ENCODE assay signal across 19 mouse cellular contexts in genomic region chr4:134505966-134506594, GRCm38 (mm10). TPM values are rescaled to one million over a fixed set of nuclear protein-coding genes. Genes with fewer than 3 reads are reported as not detected.
DNase-seq lines count a peak whose midpoint lies in the region; ATAC-seq and TF ChIP-seq lines count a peak whose summit lies in the region.
"Had no signal": no experiment of that assay in that cellular context is flagged by ENCODE, and none has a peak within 500 bp of the region (broad histone marks: within the 10 kb centered on the region; RNA-seq: fewer than 3 reads in every experiment).

No protein-coding gene starts in this region.

- no peak for TF ChIP-seq POLR2A in MEL (IDR thresholded peaks at IDR 0.05; ENCODE audit: control insufficient read depth in 1 of 2, insufficient read depth in 1 of 2, low read depth in 1 of 2, low read length in 2 of 2, poor library complexity in 1 of 2)
- no peak for TF ChIP-seq POLR2A in liver, adult 2 months (IDR thresholded peaks at IDR 0.05; ENCODE audit: extremely low read depth, insufficient read depth, low read length)

- TF ChIP-seq EP300 in MEL (IDR thresholded peaks at IDR 0.05; ENCODE audit: low read depth in 1 of 2, low read length in 2 of 2), result peak; percentile 90 to 93

- H3K4me2 ChIP-seq in heart, embryonic 11.5 days, result no peak overlapping the region
- H3K4me2 ChIP-seq: embryonic facial prominence, embryonic 15.5 days; kidney, embryonic 15.5 days; limb, embryonic 13.5 days; midbrain, embryonic 15.5 days had no signal

- no peak for DNase-seq in heart, postnatal 14 days
- peak; percentile 95 for DNase-seq in MEL (ENCODE audit: low read depth, low spot score)
- DNase-seq in liver, adult 2 months (ENCODE audit: extremely low read depth, low read depth, low spot score), result no peak
- no peak for DNase-seq in layer of hippocampus, adult 8-10 months (ENCODE audit: low spot score in 2 of 2)
- no peak for DNase-seq in ovary, postnatal 14 days (ENCODE audit: low spot score)
- DNase-seq in T-cell, adult 2 months (ENCODE audit: low spot score), result no peak
- DNase-seq: adrenal gland, adult 2 months; cerebellum, adult 18-20 months; gastrocnemius, adult 2 months; lung, postnatal 4 days; right cerebral cortex, postnatal 14 days; thymus, postnatal 25 days had no signal

- TF ChIP-seq CTCF in MEL (IDR thresholded peaks at IDR 0.05 in 2 of 3, conservative IDR thresholded peaks at IDR 0.05 in 1 of 3; ENCODE audit: control insufficient read depth in 1 of 3, insufficient read depth in 1 of 3, low read depth in 2 of 3, low read length in 3 of 3, poor library complexity in 1 of 3, severe bottlenecking in 1 of 3), result peak in 1 of 3 experiments; percentile 25; a peak in 2 of 6 replicates
- TF ChIP-seq CTCF in liver, adult 2 months (IDR thresholded peaks at IDR 0.05; ENCODE audit: low read depth, low read length), result no peak

- 59% methylated on average over 3 of the region's 4 CpGs for WGBS in heart, embryonic 11.5 days (ENCODE audit: insufficient replicate concordance)
- WGBS in liver, adult 2 months, result 67% methylated on average over 3 of the region's 4 CpGs

- no peak overlapping the region for H3K27ac ChIP-seq in heart, embryonic 11.5 days (ENCODE audit: low read depth, low read length)
- peak overlapping the region; percentile 81 for H3K27ac ChIP-seq in MEL (ENCODE audit: control insufficient read depth, low read depth, low read length)
- H3K27ac ChIP-seq in liver, adult 2 months (replicated peaks; ENCODE audit: insufficient read depth, low read depth, low read length), result no peak overlapping the region
- H3K27ac ChIP-seq: embryonic facial prominence, embryonic 15.5 days; gastrocnemius, adult 2 months; kidney, embryonic 15.5 days; limb, embryonic 13.5 days; midbrain, embryonic 15.5 days had no signal

- intact Hi-C loops in heart, postnatal 14 days (cut with DNase I), result no loop called here

- H3K9ac ChIP-seq in heart, embryonic 11.5 days (ENCODE audit: low read depth, low read length), result no peak overlapping the region
- H3K9ac ChIP-seq in MEL (ENCODE audit: control insufficient read depth, low read depth, low read length, poor library complexity, severe bottlenecking), result no peak overlapping the region
- 0 out of 2 replicates have a peak overlapping the region, but pooled peaks have one; percentile 2 for H3K9ac ChIP-seq in liver, adult 2 months (ENCODE audit: low read depth, low read length)
- H3K9ac ChIP-seq: embryonic facial prominence, embryonic 15.5 days; kidney, embryonic 15.5 days; limb, embryonic 13.5 days; midbrain, embryonic 15.5 days had no signal

- peak; percentile 43 for ATAC-seq in heart, embryonic 11.5 days (replicated peaks; ENCODE audit: insufficient number of reproducible peaks, low FRiP score, low TSS enrichment)
- ATAC-seq in megakaryocyte progenitor cell, adult 5-6 weeks (replicated peaks; ENCODE audit: poor library complexity), result peak; percentile 81
- ATAC-seq: forebrain, embryonic 14.5 days; midbrain, embryonic 15.5 days had no signal

- no peaks in the 10 kb centered on the region for H3K9me3 ChIP-seq in heart, embryonic 11.5 days (replicated peaks; ENCODE audit: control insufficient read depth, low read length)
- H3K9me3 ChIP-seq in MEL (replicated peaks; ENCODE audit: insufficient read depth, low read length), result no peaks in the 10 kb centered on the region
- H3K9me3 ChIP-seq: embryonic facial prominence, embryonic 15.5 days; kidney, embryonic 15.5 days; limb, embryonic 13.5 days; midbrain, embryonic 15.5 days had no signal

- TF ChIP-seq RAD21 in MEL (IDR thresholded peaks at IDR 0.05; ENCODE audit: low read depth, low read length), result no peak; the same call in 1 of the 2 replicates

- H3K27me3 ChIP-seq in heart, embryonic 11.5 days (ENCODE audit: control insufficient read depth, insufficient read depth, low read length), result no peaks in the 10 kb centered on the region
- H3K27me3 ChIP-seq in MEL (ENCODE audit: control insufficient read depth in 1 of 2, insufficient read depth in 2 of 2, low read length in 2 of 2), result no peaks in the 10 kb centered on the region
- H3K27me3 ChIP-seq in liver, adult 2 months (ENCODE audit: control insufficient read depth, insufficient read depth, low read length), result no peaks in the 10 kb centered on the region
- H3K27me3 ChIP-seq: embryonic facial prominence, embryonic 15.5 days; kidney, embryonic 15.5 days; limb, embryonic 13.5 days; midbrain, embryonic 15.5 days had no signal

- H3K4me3 ChIP-seq in heart, embryonic 11.5 days (ENCODE audit: low read depth, low read length), result no peak overlapping the region
- H3K4me3 ChIP-seq in MEL (ENCODE audit: control insufficient read depth in 1 of 2, insufficient read depth in 1 of 2, low read depth in 2 of 2, low read length in 2 of 2), result no peak overlapping the region
- H3K4me3 ChIP-seq in liver, adult 2 months (ENCODE audit: insufficient read depth, low read depth, low read length), result no peak overlapping the region
- H3K4me3 ChIP-seq: embryonic facial prominence, embryonic 15.5 days; gastrocnemius, adult 2 months; kidney, embryonic 15.5 days; limb, embryonic 13.5 days; midbrain, embryonic 15.5 days had no signal

- no peaks in the 10 kb centered on the region for H3K4me1 ChIP-seq in heart, embryonic 11.5 days (ENCODE audit: control insufficient read depth, insufficient read depth, low read length)
- H3K4me1 ChIP-seq in MEL (ENCODE audit: control insufficient read depth in 1 of 2, insufficient read depth in 2 of 2, low read length in 2 of 2), result peaks cover 5 to 24% of the 10 kb centered on the region in 2 experiments
- peaks cover 5% of the 10 kb centered on the region for H3K4me1 ChIP-seq in liver, adult 2 months (ENCODE audit: control insufficient read depth, insufficient read depth, low read length)

- H3K36me3 ChIP-seq in heart, embryonic 11.5 days (ENCODE audit: control insufficient read depth, insufficient read depth, low read length), result 0 out of 2 replicates have a peak, but pooled peaks cover 2% of the 10 kb centered on the region
- peaks cover 0 to 10% of the 10 kb centered on the region in 2 experiments; a peak in 2 of 4 replicates for H3K36me3 ChIP-seq in MEL (ENCODE audit: control insufficient read depth in 1 of 2, insufficient read depth in 2 of 2, low read length in 2 of 2)
- peaks cover 3% of the 10 kb centered on the region; the same call in 1 of the 2 replicates for H3K36me3 ChIP-seq in liver, adult 2 months (ENCODE audit: control insufficient read depth, insufficient read depth, low read length)
- H3K36me3 ChIP-seq: kidney, embryonic 15.5 days; limb, embryonic 13.5 days; midbrain, embryonic 15.5 days had no signal

- peaks cover 2% of the 10 kb centered on the region for H3K79me2 ChIP-seq in MEL (ENCODE audit: control insufficient read depth, insufficient read depth, low read length, poor library complexity)
- H3K79me2 ChIP-seq in liver, adult 2 months (ENCODE audit: control insufficient read depth, insufficient read depth, low read length), result no peaks in the 10 kb centered on the region

RNA-seq across cellular contexts. Expression of gene Aunip, which starts 4.7 kb away (rescaled TPM):
- 5.6 and 6.6 TPM in 2 replicates for polyA plus RNA-seq in heart, embryonic 11.5 days (2014; fragmentation: Nextera tagmentation; extraction: Ambion mirVana)
- under 1 TPM in 1 of 2 experiments, not detected in 1; 0.68 TPM for total RNA-seq in heart, postnatal 14 days (2021)
- 12.8 and 14.9 TPM in 2 replicates for total RNA-seq in MEL (2012; rRNA removed)
- 10 to 100 TPM in 1 of 2 experiments, not detected in 1; 20.6 TPM for polyA plus RNA-seq in MEL (2012; ENCODE audit: insufficient read depth in 1 of 2, insufficient read length in 2 of 2, low read depth in 1 of 2, low replicate concordance in 2 of 2, missing spikeins in 1 of 2)
- total RNA-seq in liver, adult 2 months (2014; rRNA removed), result 0.09 and 0.34 TPM in 2 replicates
- not detected in 2 replicates for polyA plus RNA-seq in liver, adult 2 months (2012; rRNA removed)
- total RNA-seq in megakaryocyte progenitor cell, adult 5-6 weeks (2015), result 11.8 and 14.6 TPM in 2 replicates
- total RNA-seq in megakaryocyte progenitor cell, adult 5-6 weeks (2017), result 24.3 and 30.6 TPM in 2 replicates
- under 1 TPM in 3 of 4 experiments, not detected in 1; 0.25 to 0.85 (median 0.33) TPM for total RNA-seq in layer of hippocampus, adult 8-10 months (2022)
- total RNA-seq: gastrocnemius, adult 2 months had no signal

RNA-seq across cellular contexts. Expression of gene Paqr7, which starts 9.6 kb away (rescaled TPM):
- polyA plus RNA-seq in heart, embryonic 11.5 days (2014; fragmentation: Nextera tagmentation; extraction: Ambion mirVana), result 4.2 and 4.8 TPM in 2 replicates
- total RNA-seq in heart, postnatal 14 days (2021), result 10 to 100 TPM; 15.5 to 19.6 TPM
- total RNA-seq in MEL (2012; rRNA removed), result 0.19 and 0.26 TPM in 2 replicates
- 1 to 10 TPM in 1 of 2 experiments, not detected in 1; 2.4 TPM for polyA plus RNA-seq in MEL (2012; ENCODE audit: insufficient read depth in 1 of 2, insufficient read length in 2 of 2, low read depth in 1 of 2, low replicate concordance in 2 of 2, missing spikeins in 1 of 2)
- total RNA-seq in liver, adult 2 months (2014; rRNA removed), result 18.7 and 20.3 TPM in 2 replicates
- polyA plus RNA-seq in liver, adult 2 months (2012; rRNA removed), result 46.1 and 58.5 TPM in 2 replicates
- 5.2 and 7.3 TPM in 2 replicates for total RNA-seq in megakaryocyte progenitor cell, adult 5-6 weeks (2015)
- 11.1 and 13.5 TPM in 2 replicates for total RNA-seq in megakaryocyte progenitor cell, adult 5-6 weeks (2017)
- total RNA-seq in layer of hippocampus, adult 8-10 months (2022), result 10 to 100 TPM; 55.4 to 75.1 (median 63.4) TPM

RNA-seq across cellular contexts. Expression of gene Mtfr1l, which starts 29.1 kb away (rescaled TPM):
- 167 and 177 TPM in 2 replicates for polyA plus RNA-seq in heart, embryonic 11.5 days (2014; fragmentation: Nextera tagmentation; extraction: Ambion mirVana)
- total RNA-seq in heart, postnatal 14 days (2021), result 100 to 1,000 TPM; 162 to 167 TPM
- total RNA-seq in MEL (2012; rRNA removed), result 44.3 and 52.0 TPM in 2 replicates
- 10 to 100 TPM in 1 of 2 experiments, not detected in 1; 88.3 TPM for polyA plus RNA-seq in MEL (2012; ENCODE audit: insufficient read depth in 1 of 2, insufficient read length in 2 of 2, low read depth in 1 of 2, low replicate concordance in 2 of 2, missing spikeins in 1 of 2)
- 50.9 and 55.1 TPM in 2 replicates for total RNA-seq in liver, adult 2 months (2014; rRNA removed)
- polyA plus RNA-seq in liver, adult 2 months (2012; rRNA removed), result 80.1 and 96.7 TPM in 2 replicates
- total RNA-seq in megakaryocyte progenitor cell, adult 5-6 weeks (2015), result 59.1 and 69.8 TPM in 2 replicates
- 42.7 and 51.0 TPM in 2 replicates for total RNA-seq in megakaryocyte progenitor cell, adult 5-6 weeks (2017)
- 10 to 100 TPM; 65.9 to 74.2 (median 67.9) TPM for total RNA-seq in layer of hippocampus, adult 8-10 months (2022)

RNA-seq across cellular contexts. Expression of gene Stmn1, which starts 38.0 kb away (rescaled TPM):
- 962 and 991 TPM in 2 replicates for polyA plus RNA-seq in heart, embryonic 11.5 days (2014; fragmentation: Nextera tagmentation; extraction: Ambion mirVana)
- total RNA-seq in heart, postnatal 14 days (2021), result 10 to 100 TPM; 50.0 to 79.2 TPM
- 200 and 214 TPM in 2 replicates for total RNA-seq in MEL (2012; rRNA removed)
- 100 to 1,000 TPM in 1 of 2 experiments, not detected in 1; 350 TPM for polyA plus RNA-seq in MEL (2012; ENCODE audit: insufficient read depth in 1 of 2, insufficient read length in 2 of 2, low read depth in 1 of 2, low replicate concordance in 2 of 2, missing spikeins in 1 of 2)
- 4.4 and 12.8 TPM in 2 replicates for total RNA-seq in liver, adult 2 months (2014; rRNA removed)
- 0.49 and 2.8 TPM in 2 replicates for polyA plus RNA-seq in liver, adult 2 months (2012; rRNA removed)
- total RNA-seq in megakaryocyte progenitor cell, adult 5-6 weeks (2015), result 794 and 868 TPM in 2 replicates
- 1,207 and 1,242 TPM in 2 replicates for total RNA-seq in megakaryocyte progenitor cell, adult 5-6 weeks (2017)
- 100 to 1,000 TPM; 367 to 422 (median 391) TPM for total RNA-seq in layer of hippocampus, adult 8-10 months (2022)

RNA-seq across cellular contexts. Expression of gene Selenon, which starts 45.9 kb away (rescaled TPM):
- polyA plus RNA-seq in heart, embryonic 11.5 days (2014; fragmentation: Nextera tagmentation; extraction: Ambion mirVana), result 22.4 and 25.3 TPM in 2 replicates
- total RNA-seq in heart, postnatal 14 days (2021), result 10 to 100 TPM; 26.1 to 27.9 TPM
- total RNA-seq in MEL (2012; rRNA removed), result 2.2 and 2.9 TPM in 2 replicates
- 10 to 100 TPM in 1 of 2 experiments, not detected in 1; 16.3 TPM for polyA plus RNA-seq in MEL (2012; ENCODE audit: insufficient read depth in 1 of 2, insufficient read length in 2 of 2, low read depth in 1 of 2, low replicate concordance in 2 of 2, missing spikeins in 1 of 2)
- 0.74 and 1.1 TPM in 2 replicates for total RNA-seq in liver, adult 2 months (2014; rRNA removed)
- polyA plus RNA-seq in liver, adult 2 months (2012; rRNA removed), result 1.2 and 2.4 TPM in 2 replicates
- 31.0 and 32.8 TPM in 2 replicates for total RNA-seq in megakaryocyte progenitor cell, adult 5-6 weeks (2015)
- 6.0 and 7.0 TPM in 2 replicates for total RNA-seq in megakaryocyte progenitor cell, adult 5-6 weeks (2017)
- total RNA-seq in layer of hippocampus, adult 8-10 months (2022), result 10 to 100 TPM; 18.4 to 22.8 (median 21.2) TPM
